Mouse (Mus musculus): Measurements from ENCODE around the gene Il17rd.

The Il17rd gene

GRCm38 (mm10) chr14:27147726-27148125 lies 109.0 kb downstream of the Il17rd start:
- no peak for DNase-seq (ENCODE audit: low read depth)

GRCm38 (mm10) chr14:27149401-27149800 lies 110.7 kb downstream of the Il17rd start:
- no peak for DNase-seq (ENCODE audit: low read depth)

GRCm38 (mm10) chr14:27150011-27150640 lies 111.4 kb downstream of the Il17rd start:
- no peak for DNase-seq (ENCODE audit: low read depth)

GRCm38 (mm10) chr14:27151432-27151831 lies 112.7 kb downstream of the Il17rd start:
- no peak for DNase-seq (ENCODE audit: low read depth)

GRCm38 (mm10) chr14:27155088-27155487 lies 116.3 kb downstream of the Il17rd start:
- DNase-seq (ENCODE audit: low read depth): no peak

GRCm38 (mm10) chr14:27156032-27156431 lies 117.3 kb downstream of the Il17rd start:
- DNase-seq (ENCODE audit: low read depth): no peak
